ENCODE assay signal across 7 mouse cellular contexts in genomic region chr6:97806781-97807743, GRCm38 (mm10). TPM values are rescaled to one million over a fixed set of nuclear protein-coding genes. Genes with fewer than 3 reads are reported as not detected.
DNase-seq lines count a peak whose midpoint lies in the region; ATAC-seq and TF ChIP-seq lines count a peak whose summit lies in the region.

Gene Mitf (plus strand): TSS chr6:97807052.

- under 1% methylated on average over 51 of the region's 51 CpGs for WGBS in embryonic facial prominence, embryonic 10.5 days
- under 1% methylated on average over 51 of the region's 51 CpGs for WGBS in intestine, postnatal 0 days
- 1% methylated on average over 51 of the region's 51 CpGs for WGBS in midbrain, embryonic 12.5 days
- under 1% methylated on average over 51 of the region's 51 CpGs for WGBS in small intestine, adult 2 months

- TF ChIP-seq POLR2A in small intestine, adult 2 months (IDR thresholded peaks at IDR 0.05; ENCODE audit: low read depth, low read length): 0 out of 2 replicates have a peak, but pooled peaks have one; percentile 14

- peak within 1 kb of the TSS; percentile 72 for H3K4me3 ChIP-seq in embryonic facial prominence, embryonic 10.5 days
- peak within 1 kb of the TSS; percentile 73 for H3K4me3 ChIP-seq in intestine, postnatal 0 days (ENCODE audit: low read depth, low read length)
- H3K4me3 ChIP-seq in midbrain, embryonic 12.5 days: peak within 1 kb of the TSS; percentile 65
- H3K4me3 ChIP-seq in small intestine, adult 2 months (ENCODE audit: low read depth, low read length): peak within 1 kb of the TSS; percentile 98

- TF ChIP-seq CTCF in intestine, postnatal 0 days (IDR thresholded peaks at IDR 0.05; ENCODE audit: low read depth): peak; percentile 42
- TF ChIP-seq CTCF in small intestine, adult 2 months (IDR thresholded peaks at IDR 0.05; ENCODE audit: extremely low read depth, insufficient read length, insufficient replicate concordance, low read depth, low read length): no peak

- peaks cover 35% of the 10 kb centered on the region for H3K27me3 ChIP-seq in embryonic facial prominence, embryonic 10.5 days (replicated peaks; ENCODE audit: low read depth, poor library complexity, severe bottlenecking)
- no peaks in the 10 kb centered on the region for H3K27me3 ChIP-seq in intestine, postnatal 0 days (replicated peaks; ENCODE audit: control insufficient read depth, insufficient read depth, low read length)
- peaks cover 15% of the 10 kb centered on the region; the same call in 1 of the 2 replicates for H3K27me3 ChIP-seq in midbrain, embryonic 12.5 days
- H3K27me3 ChIP-seq in small intestine, adult 2 months (ENCODE audit: control insufficient read depth, insufficient read depth, low read length): no peaks in the 10 kb centered on the region

- peak within 1 kb of the TSS; percentile 98 for H3K4me2 ChIP-seq in intestine, postnatal 0 days (replicated peaks; ENCODE audit: low read depth)
- peak within 1 kb of the TSS; percentile 100 for H3K4me2 ChIP-seq in midbrain, embryonic 12.5 days (replicated peaks)

- peaks cover 15% of the 10 kb centered on the region for H3K4me1 ChIP-seq in embryonic facial prominence, embryonic 10.5 days
- H3K4me1 ChIP-seq in intestine, postnatal 0 days (replicated peaks; ENCODE audit: control insufficient read depth, insufficient read depth, low read length): no peaks in the 10 kb centered on the region
- peaks cover 9% of the 10 kb centered on the region for H3K4me1 ChIP-seq in midbrain, embryonic 12.5 days
- peaks cover 4% of the 10 kb centered on the region for H3K4me1 ChIP-seq in small intestine, adult 2 months (ENCODE audit: control insufficient read depth, insufficient read depth, insufficient read length, low read length)

- ATAC-seq in intestine, postnatal 0 days: peak; percentile 99
- peak; percentile 99 for ATAC-seq in midbrain, embryonic 12.5 days (ENCODE audit: low FRiP score, low read depth)

- no peaks in the 10 kb centered on the region for H3K36me3 ChIP-seq in embryonic facial prominence, embryonic 10.5 days (replicated peaks)
- no peaks in the 10 kb centered on the region for H3K36me3 ChIP-seq in intestine, postnatal 0 days (ENCODE audit: control insufficient read depth, insufficient read depth)
- H3K36me3 ChIP-seq in midbrain, embryonic 12.5 days: no peaks in the 10 kb centered on the region
- no peaks in the 10 kb centered on the region for H3K36me3 ChIP-seq in small intestine, adult 2 months (ENCODE audit: control insufficient read depth, insufficient read depth, low read length)

- peak; percentile 93 for DNase-seq in adrenal gland, postnatal 10 days
- peak; percentile 91 for DNase-seq in embryonic facial prominence, embryonic 10.5 days (ENCODE audit: low spot score)
- DNase-seq in gonadal fat pad, adult 2 months (ENCODE audit: low read depth): peak; percentile 75
- DNase-seq in left cerebral cortex, postnatal 4 days: peak; percentile 91

- H3K27ac ChIP-seq in embryonic facial prominence, embryonic 10.5 days (replicated peaks): peak within 1 kb of the TSS; percentile 58; the same call in 1 of the 2 replicates
- no peak within 1 kb of the TSS for H3K27ac ChIP-seq in intestine, postnatal 0 days (ENCODE audit: low read depth, low read length)
- H3K27ac ChIP-seq in midbrain, embryonic 12.5 days (replicated peaks): no peak within 1 kb of the TSS
- no peak within 1 kb of the TSS for H3K27ac ChIP-seq in small intestine, adult 2 months (ENCODE audit: insufficient read depth, low read depth, low read length)

- intact Hi-C loops in left cerebral cortex, postnatal 4 days (cut with DNase I): no loop called here

- no peaks in the 10 kb centered on the region for H3K9me3 ChIP-seq in embryonic facial prominence, embryonic 10.5 days
- H3K9me3 ChIP-seq in intestine, postnatal 0 days (ENCODE audit: control insufficient read depth): no peaks in the 10 kb centered on the region
- H3K9me3 ChIP-seq in midbrain, embryonic 12.5 days: no peaks in the 10 kb centered on the region

- H3K9ac ChIP-seq in intestine, postnatal 0 days (ENCODE audit: low read depth, low read length): peak within 1 kb of the TSS; percentile 51
- H3K9ac ChIP-seq in midbrain, embryonic 12.5 days (replicated peaks): peak within 1 kb of the TSS; percentile 50

RNA-seq across cellular contexts. Expression of gene Mitf, which starts in this region (rescaled TPM):
- 1 to 10 TPM; 5.3 to 6.9 TPM for total RNA-seq in adrenal gland, postnatal 10 days (2021)
- 2.1 and 2.6 TPM in 2 replicates for polyA plus RNA-seq in embryonic facial prominence, embryonic 10.5 days (2016; fragmentation: Nextera tagmentation; extraction: Ambion mirVana)
- 3.7 and 4.3 TPM in 2 replicates for polyA plus RNA-seq in gonadal fat pad, adult 2 months (2012; rRNA removed)
- polyA plus RNA-seq in intestine, postnatal 0 days (2015; fragmentation: Nextera tagmentation; extraction: Ambion mirVana): 0.74 and 0.85 TPM in 2 replicates
- total RNA-seq in left cerebral cortex, postnatal 4 days (2021): 1 to 10 TPM; 1.1 to 2.0 TPM
- polyA plus RNA-seq in midbrain, embryonic 12.5 days (2016; fragmentation: Nextera tagmentation; extraction: Ambion mirVana): 0.52 and 0.88 TPM in 2 replicates
- polyA plus RNA-seq in small intestine, adult 2 months (2012; rRNA removed): 0.63 and 0.89 TPM in 2 replicates

Comparison
In these comparisons a context has a peak if more than half of its experiments do, and no peak if none do; other contexts are left out.
1. Peak in ATAC-seq, H3K4me3 ChIP-seq, H3K9ac ChIP-seq and H3K4me2 ChIP-seq in intestine, postnatal 0 days; RNA of the gene not detected or under 1 TPM.
2. Peak in ATAC-seq, H3K4me3 ChIP-seq, H3K9ac ChIP-seq and H3K4me2 ChIP-seq in midbrain, embryonic 12.5 days; RNA of the gene not detected or under 1 TPM.